Mouse (Mus musculus) liver, adult 2 months (tissue): ENCODE results near the gene Armc2. TPM values are rescaled to one million over a fixed set of nuclear protein-coding genes. Genes with fewer than 3 reads are reported as not detected.

ENCODE experiments used
- DNase-seq: peaks from one replicate; pipeline ENCODE4 v3.0.0-alpha.2; 2011; ENCODE audit warnings: low read depth, low spot score; ENCODE audit errors: extremely low read depth
- H3K27ac ChIP-seq: fragments of 200-500 bp; replicated peaks from 2 replicates; pipeline ENCODE4 v1.5.1; 2012; ENCODE audit warnings: low read depth, mild to moderate bottlenecking, control low read depth, inconsistent platforms, low read length; ENCODE audit not compliant: insufficient read depth
- H3K27me3 ChIP-seq: fragments of 200-500 bp; 2 replicates; pipeline ENCODE4 v1.6.1; 2012; ENCODE audit warnings: mild to moderate bottlenecking, moderate library complexity, low read length, inconsistent platforms; ENCODE audit not compliant: control insufficient read depth, insufficient read depth
- H3K36me3 ChIP-seq: fragments of 200-500 bp; 2 replicates; pipeline ENCODE4 v1.6.1; 2012; ENCODE audit warnings: low read length, inconsistent platforms; ENCODE audit not compliant: control insufficient read depth, insufficient read depth
- H3K4me1 ChIP-seq: fragments of 200-500 bp; 2 replicates; pipeline ENCODE4 v1.6.1; 2011; ENCODE audit warnings: low read length; ENCODE audit not compliant: control insufficient read depth, insufficient read depth
- H3K4me3 ChIP-seq: fragments of 200-500 bp; 2 replicates; pipeline ENCODE4 v1.5.1; 2011; ENCODE audit warnings: low read depth, mild to moderate bottlenecking, control low read depth, low read length, moderate library complexity; ENCODE audit not compliant: insufficient read depth
- H3K79me2 ChIP-seq: fragments of 200-500 bp; 2 replicates; pipeline ENCODE4 v1.6.1; 2012; ENCODE audit warnings: inconsistent platforms, mild to moderate bottlenecking, low read length, moderate library complexity; ENCODE audit not compliant: control insufficient read depth, insufficient read depth
- H3K9ac ChIP-seq: fragments of 200-500 bp; 2 replicates; pipeline ENCODE4 v1.6.1; 2012; ENCODE audit warnings: low read depth, mild to moderate bottlenecking, control low read depth, inconsistent platforms, low read length
- CTCF ChIP-seq: fragments of 200-500 bp; IDR thresholded peaks from 2 replicates; pipeline ENCODE4 v1.5.1; 2011; ENCODE audit warnings: low read depth, low read length, control low read depth
- POLR2A ChIP-seq: fragments of 200-500 bp; IDR thresholded peaks from 2 replicates; pipeline ENCODE4 v1.6.1; 2011; ENCODE audit warnings: low read length, control low read depth; ENCODE audit not compliant: insufficient read depth; ENCODE audit errors: extremely low read depth
- WGBS: fragments of 180-500 bp; shearing (Covaris S2); methylation state at CpG from one replicate; pipeline ENCODE4 v1.1.7; 2018; 5-methylcytosine and 5-hydroxymethylcytosine counted together
- polyA plus RNA-seq: library from polyadenylated mRNA; depleted of rRNA; stranded (reverse); fragments of >200 nt; gene quantifications from 2 replicates; pipeline ENCODE4 v1.2.3, GENCODE M21; 2012
- total RNA-seq: library from RNA; depleted of rRNA; stranded (reverse); fragments of >200 nt; gene quantifications from 2 replicates; pipeline ENCODE4 v1.2.3, GENCODE M21; 2014

The Armc2 gene
- total and polyA plus RNA-seq, 2 experiments: 0.09 TPM; not detected in 1

- Histone ChIP-seq H3K27me3 (no peaks in the 10 kb centered on the region), H3K4me3 (no peak overlapping the region), H3K9ac (no peak overlapping the region), H3K36me3 (no peaks in the 10 kb centered on the region), H3K27ac (no peak overlapping the region), H3K4me1 (peaks cover 6% of the 10 kb centered on the region), H3K79me2 (no peaks in the 10 kb centered on the region)
- no peak for DNase-seq
- TF ChIP-seq POLR2A (no peak), CTCF (no peak)
- WGBS: 81% methylated on average over 7 of the region's 7 CpGs
Measured at GRCm38 (mm10) chr10:41978403-41979234, 39.6 kb downstream of the Armc2 start.

- H3K4me1 ChIP-seq: no peaks in the 10 kb centered on the region
- H3K9ac ChIP-seq: no peak overlapping the region
- TF ChIP-seq CTCF (no peak), POLR2A (no peak)
- no peaks in the 10 kb centered on the region for H3K79me2 ChIP-seq
- no peaks in the 10 kb centered on the region for H3K27me3 ChIP-seq
- H3K27ac ChIP-seq: no peak overlapping the region; the same call in 1 of the 2 replicates
- H3K36me3 ChIP-seq: no peaks in the 10 kb centered on the region
- WGBS: 73% methylated on average over 9 of the region's 9 CpGs
- DNase-seq: no peak
- no peak overlapping the region for H3K4me3 ChIP-seq
Measured at GRCm38 (mm10) chr10:41972676-41973075, 45.6 kb downstream of the Armc2 start.

- Histone ChIP-seq H3K27ac (no peak overlapping the region), H3K4me1 (no peaks in the 10 kb centered on the region), H3K27me3 (no peaks in the 10 kb centered on the region), H3K9ac (no peak overlapping the region), H3K79me2 (no peaks in the 10 kb centered on the region), H3K4me3 (no peak overlapping the region), H3K36me3 (no peaks in the 10 kb centered on the region)
- TF ChIP-seq POLR2A: no peak
- TF ChIP-seq CTCF: no peak
- DNase-seq: no peak
- 88% methylated on average over 11 of the region's 11 CpGs for WGBS
Measured at GRCm38 (mm10) chr10:41967915-41968635, 50.2 kb downstream of the Armc2 start.

GRCm38 (mm10) chr10:41962725-41963124, 55.5 kb downstream of the Armc2 start:
- no peaks in the 10 kb centered on the region for H3K36me3 ChIP-seq
- no peaks in the 10 kb centered on the region for H3K27me3 ChIP-seq
- DNase-seq: no peak
- no peaks in the 10 kb centered on the region for H3K79me2 ChIP-seq
- TF ChIP-seq POLR2A: no peak
- no peak for TF ChIP-seq CTCF
- no peaks in the 10 kb centered on the region for H3K4me1 ChIP-seq
- 86% methylated on average over 4 of the region's 4 CpGs for WGBS
- H3K4me3 ChIP-seq: no peak overlapping the region
- no peak overlapping the region for H3K27ac ChIP-seq
- H3K9ac ChIP-seq: no peak overlapping the region

- Histone ChIP-seq H3K4me1 (no peaks in the 10 kb centered on the region), H3K27ac (no peak overlapping the region), H3K79me2 (no peaks in the 10 kb centered on the region), H3K9ac (no peak overlapping the region), H3K27me3 (no peaks in the 10 kb centered on the region), H3K4me3 (no peak overlapping the region), H3K36me3 (no peaks in the 10 kb centered on the region)
- WGBS: 82% methylated on average over 2 of the region's 2 CpGs
- DNase-seq: peak; percentile 12
- TF ChIP-seq POLR2A (no peak), CTCF (no peak)
Measured at GRCm38 (mm10) chr10:41959808-41960207, 58.4 kb downstream of the Armc2 start.
